Mouse (Mus musculus): ENCODE data around the gene Rab22a. TPM values are rescaled to one million over a fixed set of nuclear protein-coding genes. Genes with fewer than 3 reads are reported as not detected.
"Not testable (repeated sequence)": the region's sequence is repeated elsewhere in the genome, so short reads cannot be mapped to it uniquely, and the experiment has no call there.

Gene Rab22a
- total RNA-seq, 2 experiments from 2014 or later = 30.1 to 30.2 TPM

GRCm38 (mm10) chr2:173713241-173713640 is 53.7 kb downstream of the Rab22a start:
- DNase-seq = no peak
- intact Hi-C loops (cut with DNase I) = no loop called here

- intact Hi-C loops (cut with DNase I) = no loop called here
- DNase-seq = no peak
These were observed 55.2 kb downstream of the Rab22a start for GRCm38 (mm10) chr2:173714620-173715218.

GRCm38 (mm10) chr2:173716966-173717365 is 57.4 kb downstream of the Rab22a start:
- intact Hi-C loops (cut with DNase I) = no loop called here
- DNase-seq = no peak

GRCm38 (mm10) chr2:173719115-173719514 is 59.6 kb downstream of the Rab22a start, which contains the start of gene 1700010B08Rik:
Gene 1700010B08Rik, plus strand, starts transcription at chr2:173719415.
- DNase-seq; intact Hi-C loops (cut with DNase I): not testable (repeated sequence)

- no peak for DNase-seq
- intact Hi-C loops (cut with DNase I) = no loop called here
These were observed 62.8 kb downstream of the Rab22a start for GRCm38 (mm10) chr2:173722251-173722857.

- intact Hi-C loops (cut with DNase I) = no loop called here
- no peak for DNase-seq
These were observed 64.8 kb downstream of the Rab22a start for GRCm38 (mm10) chr2:173724382-173724781.

GRCm38 (mm10) chr2:173724940-173725807 is 65.6 kb downstream of the Rab22a start:
- intact Hi-C loops (cut with DNase I) = no loop called here
- no peak for DNase-seq

- intact Hi-C loops (cut with DNase I) = no loop called here
- no peak for DNase-seq
These were observed 66.3 kb downstream of the Rab22a start for GRCm38 (mm10) chr2:173725819-173726218.

GRCm38 (mm10) chr2:173730444-173730966 is 70.9 kb downstream of the Rab22a start:
- no peak for DNase-seq
- intact Hi-C loops (cut with DNase I) = no loop called here

- DNase-seq = no peak
- intact Hi-C loops (cut with DNase I) = no loop called here
These were observed 74.9 kb downstream of the Rab22a start for GRCm38 (mm10) chr2:173734426-173734825.

- intact Hi-C loops (cut with DNase I) = loop anchor here (5.0 kb wide), 1 partner anchor 75 kb away; no protein-coding TSS in a partner anchor
- peak; percentile 100 for DNase-seq
These were observed 77.8 kb downstream of the Rab22a start, which contains the start of gene Vapb for GRCm38 (mm10) chr2:173737222-173737989. Gene Vapb, plus strand, starts transcription at chr2:173737511.

- intact Hi-C loops (cut with DNase I) = loop anchor here (5.0 kb wide), 1 partner anchor 76 kb away; no protein-coding TSS in a partner anchor
- DNase-seq = no peak
These were observed 78.7 kb downstream of the Rab22a start for GRCm38 (mm10) chr2:173738232-173738631.

GRCm38 (mm10) chr2:173739107-173739506 is 79.5 kb downstream of the Rab22a start:
- no peak for DNase-seq
- intact Hi-C loops (cut with DNase I) = loop anchor here (5.0 kb wide), 1 partner anchor 77 kb away; no protein-coding TSS in a partner anchor

GRCm38 (mm10) chr2:173742090-173742489 is 82.5 kb downstream of the Rab22a start:
- no peak for DNase-seq
- intact Hi-C loops (cut with DNase I) = no loop called here

GRCm38 (mm10) chr2:173742744-173743143 is 83.2 kb downstream of the Rab22a start:
- no peak for DNase-seq
- intact Hi-C loops (cut with DNase I) = no loop called here

- intact Hi-C loops (cut with DNase I) = no loop called here
These were observed 84.7 kb downstream of the Rab22a start for GRCm38 (mm10) chr2:173744070-173744815.

GRCm38 (mm10) chr2:173748961-173749659 is 89.5 kb downstream of the Rab22a start:
- DNase-seq = no peak
- intact Hi-C loops (cut with DNase I) = no loop called here

More at GRCm38 (mm10) chr2:173744070-173744815, 84.7 kb downstream of the Rab22a start:
- no peak for DNase-seq

- intact Hi-C loops (cut with DNase I) = no loop called here
These were observed 96.0 kb downstream of the Rab22a start for GRCm38 (mm10) chr2:173755433-173756144.

More at GRCm38 (mm10) chr2:173755433-173756144, 96.0 kb downstream of the Rab22a start:
- no peak for DNase-seq
